Mouse (Mus musculus) midbrain, embryonic 14.5 days (tissue): Measurements from ENCODE around the gene Ppil6. TPM values are rescaled to one million over a fixed set of nuclear protein-coding genes. Genes with fewer than 3 reads are reported as not detected.

ENCODE experiments used
- ATAC-seq: fragments of 200-750 bp; cut with Nextera tagmentation; 2 replicates; pipeline ENCODE4 v1.8.0; 2017; ENCODE audit warnings: moderate number of reproducible peaks, moderate library complexity; ENCODE audit not compliant: low FRiP score, low TSS enrichment
- DNase-seq: peaks from one replicate; pipeline ENCODE4 v3.0.0-alpha.2; 2015
- H3K27ac ChIP-seq: fragments of 300-500 bp; sonication (generic); replicated peaks from 2 replicates; pipeline ENCODE4 v1.5.1; 2014; ENCODE audit warnings: mild to moderate bottlenecking, low read depth, low read length, moderate library complexity
- H3K27me3 ChIP-seq: fragments of 300-500 bp; sonication (generic); 2 replicates; pipeline ENCODE4 v1.6.1; 2014; ENCODE audit warnings: low read length, control low read depth, mixed read lengths; ENCODE audit not compliant: control insufficient read depth, insufficient read depth
- H3K36me3 ChIP-seq: fragments of 300-500 bp; sonication (generic); 2 replicates; pipeline ENCODE4 v1.6.1; 2014; ENCODE audit warnings: low read length, control low read depth; ENCODE audit not compliant: control insufficient read depth, insufficient read depth
- H3K4me1 ChIP-seq: fragments of 300-500 bp; sonication (generic); 2 replicates; pipeline ENCODE4 v1.6.1; 2014; ENCODE audit warnings: mild to moderate bottlenecking, antibody characterized with exemption, low read length, control low read depth; ENCODE audit not compliant: control insufficient read depth, insufficient read depth
- H3K4me2 ChIP-seq: fragments of 300-500 bp; sonication (generic); 2 replicates; pipeline ENCODE4 v1.6.1; 2014; ENCODE audit warnings: mild to moderate bottlenecking, low read length, moderate library complexity
- H3K4me3 ChIP-seq: fragments of 300-500 bp; sonication (generic); replicated peaks from 2 replicates; pipeline ENCODE4 v1.5.1; 2014; ENCODE audit warnings: low read depth, low read length
- H3K9ac ChIP-seq: fragments of 300-500 bp; sonication (generic); replicated peaks from 2 replicates; pipeline ENCODE4 v1.6.1; 2014; ENCODE audit warnings: mild to moderate bottlenecking, low read length, moderate library complexity
- H3K9me3 ChIP-seq: fragments of 300-500 bp; sonication (generic); 2 replicates; pipeline ENCODE4 v1.6.1; 2016; ENCODE audit warnings: low read length, control low read depth, mixed read lengths; ENCODE audit not compliant: control insufficient read depth
- WGBS: fragments of 180-500 bp; shearing (Covaris S2); extraction: QIAGEN DNeasy Blood & Tissue Kit; methylation state at CpG from one replicate; pipeline ENCODE4 v1.1.7; 2014; 5-methylcytosine and 5-hydroxymethylcytosine counted together
- polyA plus RNA-seq: library from polyadenylated mRNA; unstranded; fragments of >200 nt; fragmentation: Nextera tagmentation; extraction: Ambion mirVana; gene quantifications from 2 replicates; pipeline ENCODE4 v1.2.1, GENCODE M21; 2014

Gene Ppil6
- polyA plus RNA-seq, 1 experiment from 2014 or later = 1.3 TPM

- DNase-seq = no peak
- H3K27me3 ChIP-seq = no peaks in the 10 kb centered on the region
- H3K9ac ChIP-seq = no peak overlapping the region
- H3K36me3 ChIP-seq = peaks cover 48% of the 10 kb centered on the region
- H3K4me1 ChIP-seq = no peaks in the 10 kb centered on the region
- WGBS = 92% methylated on average over 5 of the region's 5 CpGs
- H3K27ac ChIP-seq = no peak overlapping the region
- H3K4me3 ChIP-seq = no peak overlapping the region
- no peak for ATAC-seq
- 0 out of 2 replicates have a peak, but pooled peaks cover 2% of the 10 kb centered on the region for H3K9me3 ChIP-seq
- no peak overlapping the region for H3K4me2 ChIP-seq
These were observed 39.7 kb downstream of the Ppil6 start for GRCm38 (mm10) chr10:41529972-41530371.

- Histone ChIP-seq H3K4me1 (no peaks in the 10 kb centered on the region), H3K9me3 (0 out of 2 replicates have a peak, but pooled peaks cover 2% of the 10 kb centered on the region), H3K4me2 (no peak overlapping the region), H3K4me3 (no peak overlapping the region), H3K27me3 (no peaks in the 10 kb centered on the region), H3K9ac (no peak overlapping the region), H3K36me3 (peaks cover 30% of the 10 kb centered on the region), H3K27ac (no peak overlapping the region)
- no peak for ATAC-seq
- no peak for DNase-seq
- WGBS = 96% methylated on average over 2 of the region's 2 CpGs
These were observed 45.8 kb downstream of the Ppil6 start for GRCm38 (mm10) chr10:41535991-41536390.

GRCm38 (mm10) chr10:41536714-41537113, 46.5 kb downstream of the Ppil6 start:
- H3K9me3 ChIP-seq = 0 out of 2 replicates have a peak, but pooled peaks cover 2% of the 10 kb centered on the region
- no peak for DNase-seq
- peaks cover 24% of the 10 kb centered on the region for H3K36me3 ChIP-seq
- H3K27ac ChIP-seq = no peak overlapping the region
- no peak overlapping the region for H3K4me2 ChIP-seq
- 95% methylated on average over 1 of the region's 1 CpGs for WGBS
- no peak overlapping the region for H3K4me3 ChIP-seq
- ATAC-seq = no peak
- H3K9ac ChIP-seq = no peak overlapping the region
- no peaks in the 10 kb centered on the region for H3K27me3 ChIP-seq
- H3K4me1 ChIP-seq = no peaks in the 10 kb centered on the region

- 19% methylated on average over 4 of the region's 4 CpGs for WGBS
- Histone ChIP-seq H3K4me3 (no peak overlapping the region), H3K27ac (no peak overlapping the region), H3K4me1 (no peaks in the 10 kb centered on the region), H3K27me3 (no peaks in the 10 kb centered on the region), H3K4me2 (no peak overlapping the region), H3K36me3 (peaks cover 22% of the 10 kb centered on the region), H3K9me3 (0 out of 2 replicates have a peak, but pooled peaks cover 2% of the 10 kb centered on the region), H3K9ac (no peak overlapping the region)
- DNase-seq = peak; percentile 30
- ATAC-seq = no peak
These were observed 47.2 kb downstream of the Ppil6 start for GRCm38 (mm10) chr10:41537226-41537982.

- Histone ChIP-seq H3K4me1 (no peaks in the 10 kb centered on the region), H3K9me3 (0 out of 2 replicates have a peak, but pooled peaks cover 2% of the 10 kb centered on the region), H3K4me3 (no peak overlapping the region), H3K4me2 (no peak overlapping the region), H3K27me3 (0 out of 2 replicates have a peak, but pooled peaks cover 4% of the 10 kb centered on the region), H3K36me3 (peaks cover 17% of the 10 kb centered on the region), H3K9ac (no peak overlapping the region), H3K27ac (no peak overlapping the region)
- DNase-seq (no peak), ATAC-seq (no peak)
- WGBS = 86% methylated on average over 3 of the region's 3 CpGs
These were observed 47.7 kb downstream of the Ppil6 start for GRCm38 (mm10) chr10:41537983-41538330.

- Histone ChIP-seq H3K9ac (no peak overlapping the region), H3K27ac (no peak overlapping the region), H3K36me3 (peaks cover 17% of the 10 kb centered on the region), H3K4me2 (no peak overlapping the region), H3K27me3 (0 out of 2 replicates have a peak, but pooled peaks cover 4% of the 10 kb centered on the region), H3K4me1 (peaks cover under 1% of the 10 kb centered on the region; the same call in 1 of the 2 replicates), H3K4me3 (no peak overlapping the region), H3K9me3 (0 out of 2 replicates have a peak, but pooled peaks cover 2% of the 10 kb centered on the region)
- DNase-seq = no peak
- no peak for ATAC-seq
- 97% methylated on average over 4 of the region's 4 CpGs for WGBS
These were observed 48.7 kb downstream of the Ppil6 start for GRCm38 (mm10) chr10:41538986-41539385.

- ATAC-seq (no peak), DNase-seq (no peak)
- no peak overlapping the region for H3K4me3 ChIP-seq
- no peak overlapping the region for H3K9ac ChIP-seq
- H3K27ac ChIP-seq = no peak overlapping the region
- 97% methylated on average over 6 of the region's 6 CpGs for WGBS
- H3K4me1 ChIP-seq = peaks cover 7% of the 10 kb centered on the region; the same call in 1 of the 2 replicates
- H3K4me2 ChIP-seq = no peak overlapping the region
- H3K36me3 ChIP-seq = no peaks in the 10 kb centered on the region
- H3K27me3 ChIP-seq = 0 out of 2 replicates have a peak, but pooled peaks cover 4% of the 10 kb centered on the region
- H3K9me3 ChIP-seq = no peaks in the 10 kb centered on the region
These were observed 51.8 kb downstream of the Ppil6 start for GRCm38 (mm10) chr10:41542057-41542456.

GRCm38 (mm10) chr10:41543439-41543838, 53.2 kb downstream of the Ppil6 start:
- no peak overlapping the region for H3K27ac ChIP-seq
- WGBS = 89% methylated on average over 4 of the region's 4 CpGs

GRCm38 (mm10) chr10:41543844-41544243, 53.6 kb downstream of the Ppil6 start:
- DNase-seq (no peak), ATAC-seq (no peak)
- Histone ChIP-seq H3K4me2 (no peak overlapping the region), H3K9ac (no peak overlapping the region), H3K27ac (no peak overlapping the region), H3K4me3 (no peak overlapping the region), H3K27me3 (0 out of 2 replicates have a peak, but pooled peaks cover 4% of the 10 kb centered on the region), H3K9me3 (no peaks in the 10 kb centered on the region), H3K4me1 (peaks cover 7% of the 10 kb centered on the region; the same call in 1 of the 2 replicates), H3K36me3 (no peaks in the 10 kb centered on the region)
- 74% methylated on average over 2 of the region's 2 CpGs for WGBS

More at GRCm38 (mm10) chr10:41543439-41543838, 53.2 kb downstream of the Ppil6 start:
- Histone ChIP-seq H3K9ac (no peak overlapping the region), H3K36me3 (no peaks in the 10 kb centered on the region), H3K4me3 (no peak overlapping the region), H3K9me3 (no peaks in the 10 kb centered on the region), H3K4me1 (peaks cover 7% of the 10 kb centered on the region; the same call in 1 of the 2 replicates), H3K4me2 (no peak overlapping the region), H3K27me3 (0 out of 2 replicates have a peak, but pooled peaks cover 4% of the 10 kb centered on the region)
- DNase-seq (no peak), ATAC-seq (no peak)
